Mouse (Mus musculus): Measurements from ENCODE around the gene Hsd17b13. TPM values are rescaled to one million over a fixed set of nuclear protein-coding genes. Genes with fewer than 3 reads are reported as not detected.

Gene Hsd17b13
- total RNA-seq, 2 experiments from 2014 or later, result 0.30 to 0.72 TPM

- intact Hi-C loops (cut with DNase I), result no loop called here
- DNase-seq (ENCODE audit: low spot score in 2 of 2), result no peak
These were observed 46.7 kb downstream of the Hsd17b13 start for GRCm38 (mm10) chr5:103930511-103930910.

GRCm38 (mm10) chr5:103928196-103928550, 49.0 kb downstream of the Hsd17b13 start:
- no peak for DNase-seq (ENCODE audit: low spot score in 2 of 2)
- intact Hi-C loops (cut with DNase I), result loop anchor here (5.0 kb wide), 1 partner anchor 71 kb away; no protein-coding TSS in a partner anchor

DNA sequence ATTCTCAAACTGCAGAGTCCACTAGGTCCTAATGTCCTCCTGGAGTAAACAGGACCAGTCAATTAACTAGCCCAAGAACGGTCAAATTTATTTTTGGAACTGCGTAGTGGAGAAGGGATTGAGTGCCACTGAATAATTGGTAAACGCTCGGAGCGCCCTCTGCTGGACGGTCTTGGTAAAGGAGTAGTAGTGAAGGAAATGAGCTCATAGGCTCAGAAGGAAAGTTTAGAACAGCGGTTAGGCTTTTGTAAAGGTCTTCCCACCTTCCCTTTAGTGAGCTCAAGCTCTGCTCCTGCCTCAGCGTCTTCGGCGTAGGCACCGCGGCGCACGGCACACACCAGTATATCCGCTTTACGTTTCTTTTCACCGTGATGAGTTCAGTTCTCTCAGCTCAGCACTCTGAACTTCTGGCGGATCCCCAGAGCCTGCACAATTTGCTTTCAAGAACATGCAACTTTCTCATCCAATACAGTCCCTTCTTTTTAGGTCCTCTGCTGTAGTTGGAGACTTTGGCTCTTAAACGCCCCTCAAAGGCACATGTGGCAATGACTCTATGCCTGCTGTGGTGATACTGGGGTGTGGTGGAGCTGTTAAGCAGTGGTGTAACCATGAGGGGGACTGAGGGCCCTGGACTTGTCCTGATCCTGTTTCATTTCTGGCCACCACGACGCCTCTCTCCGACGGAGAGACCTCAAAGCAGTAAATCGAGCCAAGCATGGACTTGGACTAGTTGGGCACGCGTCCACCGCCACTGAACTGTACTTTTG, 49.6 kb downstream of the Hsd17b13 start:
- DNase-seq (ENCODE audit: low spot score in 2 of 2), result peak; percentile 74 to 86
- intact Hi-C loops (cut with DNase I), result loop anchor here (5.0 kb wide), 1 partner anchor 70 kb away; no protein-coding TSS in a partner anchor

DNA sequence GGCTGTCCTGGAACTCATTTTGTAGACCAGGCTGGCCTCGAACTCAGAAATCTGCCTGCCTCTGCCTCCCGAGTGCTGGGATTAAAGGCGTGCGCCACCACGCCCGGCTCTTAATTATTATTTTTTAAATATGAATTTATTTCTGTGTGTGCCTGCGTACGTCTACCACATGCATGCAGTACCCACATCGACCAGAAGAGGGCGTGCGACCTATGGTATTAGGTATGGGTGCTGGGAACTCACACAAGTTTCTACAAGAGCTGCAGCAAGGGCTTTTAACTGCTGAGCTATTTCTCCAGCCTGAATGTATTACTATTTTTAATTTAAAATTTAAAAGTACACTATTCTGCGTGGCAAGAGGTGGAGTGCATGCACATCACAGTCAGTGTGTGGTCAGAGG, 50.8 kb downstream of the Hsd17b13 start:
- no peak for DNase-seq (ENCODE audit: low spot score in 2 of 2)
- intact Hi-C loops (cut with DNase I), result loop anchor here (5.0 kb wide), 1 partner anchor 69 kb away; no protein-coding TSS in a partner anchor

DNA sequence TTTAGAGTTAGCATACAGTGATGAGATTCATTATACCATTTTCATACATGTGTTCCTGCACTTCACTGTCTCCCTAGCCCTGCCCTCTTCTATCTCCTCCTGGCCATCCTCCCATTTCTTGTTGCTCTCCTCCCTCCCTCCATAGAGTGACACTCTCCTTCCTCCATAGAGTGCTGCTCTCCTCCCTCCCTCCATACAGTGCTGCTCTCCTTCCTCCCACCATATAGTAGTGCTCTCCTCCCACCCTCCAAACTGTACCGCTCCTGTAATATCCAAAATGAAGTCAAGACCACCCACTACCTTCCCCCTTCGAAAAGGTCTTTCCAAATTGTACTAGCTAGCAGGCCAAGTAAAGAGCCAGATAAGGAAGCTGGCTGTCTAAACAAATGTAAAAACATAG, 53.5 kb downstream of the Hsd17b13 start:
- no peak for DNase-seq (ENCODE audit: low spot score in 2 of 2)
- intact Hi-C loops (cut with DNase I), result no loop called here

GRCm38 (mm10) chr5:103923101-103923500, 54.1 kb downstream of the Hsd17b13 start:
- no peak for DNase-seq (ENCODE audit: low spot score in 2 of 2)
- intact Hi-C loops (cut with DNase I), result no loop called here

GRCm38 (mm10) chr5:103922436-103922835, 54.8 kb downstream of the Hsd17b13 start:
- intact Hi-C loops (cut with DNase I), result no loop called here
- no peak for DNase-seq (ENCODE audit: low spot score in 2 of 2)

GRCm38 (mm10) chr5:103919497-103919896, 57.7 kb downstream of the Hsd17b13 start:
- no peak for DNase-seq (ENCODE audit: low spot score in 2 of 2)
- intact Hi-C loops (cut with DNase I), result no loop called here

- no peak for DNase-seq (ENCODE audit: low spot score in 2 of 2)
- intact Hi-C loops (cut with DNase I), result no loop called here
These were observed 59.0 kb downstream of the Hsd17b13 start for GRCm38 (mm10) chr5:103918233-103918632.

DNA sequence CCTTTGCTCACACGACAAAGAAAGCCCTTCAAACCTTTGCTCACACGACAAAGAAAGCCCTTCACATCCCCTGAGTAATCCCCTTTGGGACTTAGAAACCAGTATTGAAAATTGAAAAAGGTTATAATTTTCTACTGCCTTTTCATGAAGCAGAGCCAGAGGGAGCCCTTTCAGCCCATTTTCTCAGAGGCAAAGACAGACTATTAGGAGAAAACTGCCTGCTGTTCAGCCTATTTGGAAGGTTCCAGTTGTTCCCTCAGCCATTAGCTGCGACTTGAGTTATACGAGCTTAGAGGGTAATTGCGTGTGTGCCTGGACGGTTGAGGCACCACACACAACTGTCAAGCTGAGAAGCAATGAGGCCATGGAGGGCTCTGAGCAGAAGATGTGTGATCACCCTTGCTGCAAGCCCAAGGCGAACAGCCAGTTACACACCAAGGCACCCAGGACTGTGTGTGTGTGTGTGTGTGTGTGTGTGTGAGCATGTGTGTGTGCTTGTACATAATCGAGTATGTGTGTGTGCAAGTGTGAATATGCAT, 59.8 kb downstream of the Hsd17b13 start:
- intact Hi-C loops (cut with DNase I), result no loop called here
- no peak for DNase-seq (ENCODE audit: low spot score in 2 of 2)

GRCm38 (mm10) chr5:103916595-103917356, 60.4 kb downstream of the Hsd17b13 start:
- intact Hi-C loops (cut with DNase I), result no loop called here
- no peak for DNase-seq (ENCODE audit: low spot score in 2 of 2)

GRCm38 (mm10) chr5:103914335-103915226, 62.6 kb downstream of the Hsd17b13 start:
- no peak for DNase-seq (ENCODE audit: low spot score in 2 of 2)
- intact Hi-C loops (cut with DNase I), result no loop called here

- no peak for DNase-seq (ENCODE audit: low spot score in 2 of 2)
- intact Hi-C loops (cut with DNase I), result no loop called here
These were observed 64.1 kb downstream of the Hsd17b13 start for GRCm38 (mm10) chr5:103913150-103913549.

DNA sequence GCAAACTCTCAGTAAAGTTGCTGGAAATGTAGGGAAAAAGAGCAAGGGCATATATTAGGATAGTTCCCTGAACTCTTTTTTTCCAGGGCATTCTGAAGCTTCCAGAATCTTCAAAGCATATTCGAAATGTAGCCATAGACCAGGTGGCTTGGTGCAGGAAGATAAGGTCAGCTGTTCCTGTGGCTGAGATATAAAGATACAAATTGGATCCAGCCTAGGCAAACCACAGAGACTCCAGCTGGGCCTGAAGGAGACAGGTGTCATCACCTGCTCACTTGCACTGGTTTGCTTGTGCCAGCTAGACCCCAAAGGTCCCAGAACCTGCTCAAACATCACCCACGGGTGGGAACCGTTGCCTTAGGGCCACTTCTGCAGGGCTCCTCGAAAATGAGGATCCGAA, 65.7 kb downstream of the Hsd17b13 start:
- intact Hi-C loops (cut with DNase I), result no loop called here
- DNase-seq (ENCODE audit: low spot score in 2 of 2), result no peak

- DNase-seq (ENCODE audit: low spot score in 2 of 2), result peak; percentile 82 to 87
- intact Hi-C loops (cut with DNase I), result no loop called here
These were observed 66.3 kb downstream of the Hsd17b13 start, which contains the start of gene Klhl8 for GRCm38 (mm10) chr5:103910748-103911409. Gene Klhl8 (minus strand): TSS chr5:103911259.

DNA sequence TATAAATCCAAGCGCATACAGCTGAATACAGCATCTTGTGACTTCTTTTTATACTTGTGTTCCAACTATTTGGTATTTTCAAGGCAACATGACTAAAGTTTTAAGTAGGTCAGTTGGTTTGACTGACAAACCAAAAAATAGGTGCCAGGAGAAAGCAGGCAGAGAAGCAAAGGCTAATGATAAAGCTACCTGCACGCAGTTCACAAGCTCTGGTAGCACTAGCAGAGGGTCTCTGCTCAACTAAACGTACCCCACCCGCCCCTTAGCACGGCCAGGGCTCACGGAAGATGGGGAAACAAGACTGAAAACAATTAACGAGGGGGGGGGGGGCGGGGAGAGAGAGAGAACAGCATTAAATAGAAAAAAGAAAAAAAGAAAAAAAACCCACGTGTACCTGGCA, 67.1 kb downstream of the Hsd17b13 start:
- intact Hi-C loops (cut with DNase I), result no loop called here
- DNase-seq (ENCODE audit: low spot score in 2 of 2), result no peak

DNA sequence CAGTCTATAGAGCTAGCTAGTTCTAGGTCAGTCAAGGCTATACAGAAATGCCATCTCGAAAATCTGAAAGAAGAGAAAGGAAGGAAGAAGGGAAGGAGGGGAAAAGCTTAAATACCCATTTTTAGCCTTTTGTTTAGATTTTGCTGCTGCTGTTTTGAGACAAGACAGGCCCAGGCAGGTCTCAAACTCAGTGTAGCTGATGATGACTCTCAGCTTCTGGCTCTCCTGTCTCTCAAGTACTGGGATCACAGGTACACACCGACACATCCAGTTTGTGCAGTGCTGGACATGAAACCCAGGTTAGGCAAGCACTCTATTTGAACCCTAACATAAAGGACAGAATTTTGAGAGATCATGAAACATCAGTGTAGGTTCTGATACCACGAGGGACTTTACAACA, 67.7 kb downstream of the Hsd17b13 start:
- intact Hi-C loops (cut with DNase I), result loop anchor here (2.0 kb wide), 1 partner anchor 55 kb away; no protein-coding TSS in a partner anchor

GRCm38 (mm10) chr5:103908851-103909250, 68.4 kb downstream of the Hsd17b13 start:
- intact Hi-C loops (cut with DNase I), result loop anchor here (2.0 kb wide), 1 partner anchor 54 kb away; no protein-coding TSS in a partner anchor
- no peak for DNase-seq (ENCODE audit: low spot score in 2 of 2)

More for the DNA sequence above, 67.7 kb downstream of the Hsd17b13 start:
- no peak for DNase-seq (ENCODE audit: low spot score in 2 of 2)

DNA sequence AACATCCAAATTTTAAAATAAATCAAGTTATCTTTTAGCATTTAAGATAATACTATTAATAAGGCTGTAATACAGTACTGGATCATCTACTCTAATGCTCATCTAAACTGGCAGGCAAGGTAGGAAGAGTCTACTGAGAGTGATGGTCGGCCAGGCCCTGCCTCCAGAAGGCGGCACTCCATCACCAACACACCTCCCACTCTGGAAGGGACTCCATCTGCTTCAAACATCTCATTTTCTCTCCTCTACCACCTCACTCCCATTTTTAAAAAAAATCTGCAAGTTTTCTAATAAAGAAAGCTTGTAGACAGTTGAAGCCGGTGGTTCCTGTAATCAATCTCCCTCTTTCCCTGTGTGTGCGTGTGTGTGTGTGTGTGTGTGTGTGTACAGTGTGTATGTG, 69.4 kb downstream of the Hsd17b13 start:
- DNase-seq (ENCODE audit: low spot score in 2 of 2), result peak; percentile 23 to 26
- intact Hi-C loops (cut with DNase I), result loop anchor here (2.0 kb wide), 1 partner anchor 53 kb away; no protein-coding TSS in a partner anchor

All from left cerebral cortex, postnatal 36 days (tissue).